Mouse (Mus musculus) spleen, adult 2 months (tissue): Measurements from ENCODE around the gene Crtc1.

Experiments
- CTCF ChIP-seq: fragments of 200-500 bp; IDR thresholded peaks from 2 replicates; pipeline ENCODE4 v1.5.1; 2011; ENCODE audit warnings: mild to moderate bottlenecking, inconsistent platforms; ENCODE audit not compliant: insufficient read depth, insufficient read length, insufficient replicate concordance; ENCODE audit errors: extremely low read depth
- POLR2A ChIP-seq: fragments of 200-500 bp; IDR thresholded peaks from 2 replicates; pipeline ENCODE4 v1.6.1; 2011; ENCODE audit warnings: low read depth, low read length, inconsistent platforms

DNA sequence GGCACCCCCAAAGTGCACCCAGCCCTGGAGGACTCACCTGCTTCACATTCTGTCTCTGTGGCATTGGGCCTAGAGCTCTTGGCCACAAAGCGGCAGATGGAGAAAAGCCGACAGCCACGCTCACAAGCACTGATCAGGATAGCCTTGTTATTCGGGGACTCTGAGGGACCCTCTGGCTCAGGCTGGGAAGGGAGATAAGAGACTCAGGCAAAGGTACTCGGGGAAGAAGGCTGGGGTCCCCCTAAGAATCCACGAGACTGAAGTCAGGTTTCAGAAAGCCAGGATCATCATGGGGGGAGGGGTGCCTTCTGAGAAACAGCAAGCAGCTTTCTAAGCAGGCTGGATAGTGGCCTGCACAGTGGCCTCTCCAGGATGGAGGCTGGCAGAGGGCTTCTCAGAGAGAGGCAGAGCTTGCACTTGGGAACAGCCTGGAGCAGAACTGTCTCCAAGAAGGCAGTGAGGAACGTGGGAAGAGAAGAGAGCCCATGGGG is 46.9 kb upstream of the Crtc1 start:
- TF ChIP-seq CTCF (no peak), POLR2A (no peak)
